Mouse (Mus musculus): ENCODE measurements around the gene Itm2b.

Itm2b gene

DNA sequence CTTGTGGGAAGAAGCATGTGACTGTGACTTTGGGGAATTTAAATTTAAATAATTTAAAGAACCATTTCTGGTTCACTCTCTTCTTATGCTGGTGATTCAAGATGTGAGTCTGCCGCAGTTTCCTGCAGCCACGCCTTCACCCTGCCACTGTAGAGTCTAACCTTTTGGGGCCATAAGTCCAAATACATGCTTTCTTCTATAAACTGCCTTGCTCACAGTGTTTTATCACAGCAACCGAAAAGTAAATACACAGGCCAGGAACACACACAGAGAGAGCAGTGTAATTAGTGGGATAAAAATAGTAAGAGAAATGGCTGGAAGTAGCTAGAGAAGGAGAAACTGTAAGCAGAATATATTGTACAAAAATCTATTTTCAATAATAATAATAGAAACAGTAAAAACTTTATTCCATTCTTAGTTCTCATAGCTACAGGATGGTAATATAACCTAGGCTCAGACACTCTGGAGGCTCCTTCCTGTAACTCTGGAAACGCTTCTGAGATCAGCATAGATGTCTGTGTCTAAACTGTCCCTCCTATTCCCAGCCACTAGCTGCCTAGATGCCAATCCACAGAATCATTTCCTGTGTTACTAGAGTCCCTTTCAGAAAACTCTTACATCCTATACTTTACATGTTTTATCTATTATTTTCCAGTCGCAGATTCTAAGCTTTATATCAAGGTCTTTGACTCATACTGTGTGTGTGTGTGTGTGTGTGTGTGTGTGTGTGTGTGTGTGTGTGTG lies 9.3 kb upstream of the Itm2b start:
- DNase-seq (ENCODE audit: low spot score in 2 of 2), result no peak

- no peak for DNase-seq (ENCODE audit: low spot score in 2 of 2)
Measured at GRCm38 (mm10) chr14:73391457-73391856, 6.4 kb upstream of the Itm2b start.

GRCm38 (mm10) chr14:73390196-73390595 lies 5.1 kb upstream of the Itm2b start:
- no peak for DNase-seq (ENCODE audit: low spot score in 2 of 2)

GRCm38 (mm10) chr14:73389059-73389458 lies 4.0 kb upstream of the Itm2b start:
- DNase-seq (ENCODE audit: low spot score in 2 of 2), result no peak

- DNase-seq (ENCODE audit: low spot score in 2 of 2), result no peak
Measured at GRCm38 (mm10) chr14:73388546-73388945, 3.5 kb upstream of the Itm2b start.

GRCm38 (mm10) chr14:73386493-73386892 lies 1.4 kb upstream of the Itm2b start:
- no peak for DNase-seq (ENCODE audit: low spot score in 2 of 2)

DNA sequence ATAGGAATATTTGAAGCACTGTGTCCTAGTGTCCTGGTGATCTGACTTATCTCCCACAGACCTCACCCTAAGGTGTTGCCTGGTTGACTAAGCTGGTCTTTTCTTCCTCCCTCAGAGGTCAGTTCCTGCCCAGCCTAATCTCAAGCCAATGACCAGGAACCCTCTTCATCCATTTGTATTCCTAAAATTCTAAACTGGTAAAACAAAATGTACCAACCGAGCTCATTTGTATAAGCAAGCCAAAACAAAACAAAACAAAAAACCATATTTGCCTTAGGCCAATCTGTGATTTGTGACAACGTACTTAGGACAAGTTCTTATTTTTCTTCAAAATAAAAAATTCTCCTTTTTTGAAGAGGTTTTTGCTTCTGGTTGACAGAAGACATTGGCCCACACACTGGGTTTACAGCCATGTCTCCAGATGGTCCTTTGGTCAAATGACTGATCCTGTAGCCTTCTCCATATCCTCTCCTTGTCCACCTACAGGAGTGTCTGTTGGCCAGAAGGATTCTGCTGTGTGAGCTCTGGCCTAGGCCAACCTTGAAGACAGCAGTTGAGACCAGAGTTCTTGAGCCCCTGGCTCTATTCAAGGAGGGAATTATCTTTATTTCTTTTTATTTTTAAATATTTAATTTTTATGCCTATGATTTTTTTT lies 758 bp upstream of the Itm2b start:
- DNase-seq (ENCODE audit: low spot score in 2 of 2), result no peak

DNA sequence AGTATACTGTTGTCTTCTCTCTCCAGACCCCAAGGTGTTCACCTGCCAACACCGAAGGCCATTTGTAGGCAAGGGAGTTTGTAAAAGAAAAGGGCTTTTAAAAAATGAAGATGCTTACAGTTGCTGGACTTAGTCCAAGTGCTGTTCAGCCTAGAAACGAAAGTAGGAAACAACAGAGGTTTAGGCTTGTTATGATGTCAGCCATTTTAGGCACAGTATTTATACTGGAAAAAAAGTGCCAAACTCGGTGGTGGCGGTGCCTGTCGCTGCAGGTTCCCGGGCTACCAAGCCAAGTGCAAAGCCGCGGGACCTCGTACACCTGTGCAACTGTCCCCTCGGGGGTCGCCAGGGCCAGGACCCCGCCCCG lies 560 bp downstream of the Itm2b start:
- no peak for DNase-seq (ENCODE audit: low spot score in 2 of 2)

- DNase-seq (ENCODE audit: low spot score in 2 of 2), result no peak
Measured at GRCm38 (mm10) chr14:73383746-73384145, 1.3 kb downstream of the Itm2b start.

GRCm38 (mm10) chr14:73382699-73383098 lies 2.4 kb downstream of the Itm2b start:
- peak; percentile 39 to 48 for DNase-seq (ENCODE audit: low spot score in 2 of 2)

DNA sequence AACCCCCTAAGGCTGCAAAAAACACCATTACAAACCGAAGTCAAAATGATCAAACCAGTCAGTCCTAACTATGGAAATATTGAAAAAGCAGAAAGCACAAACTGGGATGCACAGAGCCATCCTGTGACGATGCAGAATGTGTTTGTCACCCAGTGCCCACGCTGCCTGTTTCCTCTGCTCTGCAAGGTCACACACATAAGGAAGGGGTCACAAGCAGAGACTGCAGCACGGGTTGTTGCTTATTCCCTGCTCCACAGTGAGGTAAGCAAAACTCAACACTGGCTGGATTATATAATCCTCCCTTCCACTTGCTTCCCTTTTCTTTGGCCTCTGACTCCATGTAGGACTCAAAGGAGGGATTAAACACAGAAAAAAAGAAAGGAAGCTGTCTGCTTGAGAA lies 3.5 kb downstream of the Itm2b start:
- no peak for DNase-seq (ENCODE audit: low spot score in 2 of 2)

DNA sequence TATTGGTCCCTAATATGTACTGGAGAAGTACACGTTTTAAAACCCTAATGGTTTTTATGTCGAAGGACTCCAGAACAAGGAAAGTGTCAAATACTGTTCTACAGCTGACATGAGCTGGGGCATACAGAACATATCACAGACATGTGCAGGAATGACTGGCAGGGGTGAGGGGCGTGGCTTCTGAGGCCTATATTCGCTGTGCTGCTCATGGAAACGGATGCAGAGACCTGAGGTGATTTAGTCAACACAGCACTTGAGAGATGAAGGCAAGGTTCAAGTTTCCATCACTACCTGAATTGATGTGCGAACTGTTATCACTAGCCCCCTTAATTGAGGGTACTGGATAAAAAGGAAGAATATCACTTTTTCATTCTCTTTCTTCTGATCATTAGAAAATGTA lies 7.3 kb downstream of the Itm2b start:
- DNase-seq (ENCODE audit: low spot score in 2 of 2), result no peak

DNA sequence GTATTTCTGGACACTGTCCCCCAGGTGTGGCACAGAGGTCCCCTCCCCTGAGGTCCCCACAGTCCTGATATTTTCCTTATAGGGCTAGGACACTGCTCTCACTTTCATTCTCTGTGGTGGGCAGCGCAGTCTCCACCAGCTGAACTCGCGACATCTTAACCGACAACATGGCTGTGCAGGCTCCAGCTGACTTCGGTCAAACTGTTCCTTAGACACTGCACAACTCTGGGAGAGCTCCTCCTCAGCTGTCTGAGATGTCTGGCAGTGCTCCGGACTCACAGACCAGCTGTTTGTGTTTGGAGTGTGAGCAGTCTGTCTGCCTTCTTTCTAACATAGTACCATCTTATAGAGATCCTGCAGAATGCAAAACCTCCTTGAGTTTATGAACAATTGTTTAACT lies 8.2 kb downstream of the Itm2b start:
- no peak for DNase-seq (ENCODE audit: low spot score in 2 of 2)

DNA sequence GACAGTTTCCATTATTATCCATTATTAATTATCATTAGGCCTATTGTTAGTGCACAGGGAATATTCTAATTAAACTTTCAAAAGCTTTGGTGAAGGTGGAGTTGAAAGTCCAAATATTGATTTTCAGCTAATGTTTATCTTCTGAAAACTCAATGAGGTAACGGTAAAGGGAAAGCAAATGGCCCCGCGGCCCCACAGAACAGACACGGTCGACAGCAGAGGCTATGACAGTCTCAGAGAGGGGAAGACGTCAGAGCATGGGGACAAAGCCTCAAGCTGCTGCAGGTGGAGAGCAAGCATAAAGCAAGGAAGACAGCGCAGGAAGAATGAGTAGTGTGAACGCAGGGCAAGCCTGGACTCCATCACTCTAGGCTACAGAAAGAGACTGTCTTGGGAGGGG lies 9.2 kb downstream of the Itm2b start:
- no peak for DNase-seq (ENCODE audit: low spot score in 2 of 2)

GRCm38 (mm10) chr14:73375445-73375844 lies 9.6 kb downstream of the Itm2b start:
- no peak for DNase-seq (ENCODE audit: low spot score in 2 of 2)

DNA sequence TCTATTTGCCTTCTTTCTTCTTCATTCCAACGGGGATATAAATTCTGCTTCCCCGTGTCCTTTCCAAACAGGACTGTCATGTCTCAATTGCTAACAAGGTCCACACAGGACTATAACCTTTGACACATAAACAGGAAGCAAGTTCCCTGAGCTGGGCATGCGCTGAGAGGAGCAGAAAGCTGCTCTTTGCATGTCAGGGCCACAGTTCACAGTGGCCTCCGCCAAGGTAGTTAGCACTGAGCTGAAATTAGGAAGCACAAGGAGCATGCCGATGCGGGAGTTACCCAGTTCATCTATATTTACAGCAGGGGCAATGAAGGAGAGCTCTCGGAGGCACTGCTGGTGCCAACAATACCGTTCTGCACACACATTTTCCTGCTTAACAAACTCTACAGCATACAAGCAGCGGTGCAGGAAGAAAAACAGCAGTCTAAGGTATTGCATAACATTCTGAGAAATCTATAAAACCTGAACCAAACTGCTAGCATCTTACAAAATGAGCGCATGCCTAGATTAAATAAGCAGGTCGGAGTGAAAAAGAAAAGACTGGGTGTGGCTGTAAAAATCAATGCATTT lies 10.7 kb downstream of the Itm2b start:
- no peak for DNase-seq (ENCODE audit: low spot score in 2 of 2)

GRCm38 (mm10) chr14:73373606-73374005 lies 11.5 kb downstream of the Itm2b start:
- no peak for DNase-seq (ENCODE audit: low spot score in 2 of 2)

GRCm38 (mm10) chr14:73372990-73373389 lies 12.1 kb downstream of the Itm2b start:
- no peak for DNase-seq (ENCODE audit: low spot score in 2 of 2)

- DNase-seq (ENCODE audit: low spot score in 2 of 2), result no peak
Measured at GRCm38 (mm10) chr14:73371577-73371976, 13.5 kb downstream of the Itm2b start.

GRCm38 (mm10) chr14:73370695-73371372 lies 14.3 kb downstream of the Itm2b start:
- DNase-seq (ENCODE audit: low spot score in 2 of 2), result no peak

GRCm38 (mm10) chr14:73370078-73370670 lies 14.9 kb downstream of the Itm2b start:
- DNase-seq (ENCODE audit: low spot score in 2 of 2), result no peak

- no peak for DNase-seq (ENCODE audit: low spot score in 2 of 2)
Measured at GRCm38 (mm10) chr14:73369634-73370033, 15.5 kb downstream of the Itm2b start.

Measured in frontal cortex, postnatal 14 days (tissue).